Mouse (Mus musculus) kidney, adult 18-20 months (tissue): ENCODE data around the gene Gzf1.

ENCODE experiments used
- DNase-seq: peaks from one replicate; pipeline ENCODE4 v3.0.0; 2021

Gene Gzf1

GRCm38 (mm10) chr2:148706409-148707201 is 25.8 kb downstream of the Gzf1 start:
- DNase-seq = no peak

GRCm38 (mm10) chr2:148707202-148707530 is 26.3 kb downstream of the Gzf1 start:
- no peak for DNase-seq

GRCm38 (mm10) chr2:148712326-148712725 is 31.5 kb downstream of the Gzf1 start:
- DNase-seq = no peak

- DNase-seq = peak; percentile 14
These were observed 36.2 kb downstream of the Gzf1 start for GRCm38 (mm10) chr2:148717072-148717471.

DNA sequence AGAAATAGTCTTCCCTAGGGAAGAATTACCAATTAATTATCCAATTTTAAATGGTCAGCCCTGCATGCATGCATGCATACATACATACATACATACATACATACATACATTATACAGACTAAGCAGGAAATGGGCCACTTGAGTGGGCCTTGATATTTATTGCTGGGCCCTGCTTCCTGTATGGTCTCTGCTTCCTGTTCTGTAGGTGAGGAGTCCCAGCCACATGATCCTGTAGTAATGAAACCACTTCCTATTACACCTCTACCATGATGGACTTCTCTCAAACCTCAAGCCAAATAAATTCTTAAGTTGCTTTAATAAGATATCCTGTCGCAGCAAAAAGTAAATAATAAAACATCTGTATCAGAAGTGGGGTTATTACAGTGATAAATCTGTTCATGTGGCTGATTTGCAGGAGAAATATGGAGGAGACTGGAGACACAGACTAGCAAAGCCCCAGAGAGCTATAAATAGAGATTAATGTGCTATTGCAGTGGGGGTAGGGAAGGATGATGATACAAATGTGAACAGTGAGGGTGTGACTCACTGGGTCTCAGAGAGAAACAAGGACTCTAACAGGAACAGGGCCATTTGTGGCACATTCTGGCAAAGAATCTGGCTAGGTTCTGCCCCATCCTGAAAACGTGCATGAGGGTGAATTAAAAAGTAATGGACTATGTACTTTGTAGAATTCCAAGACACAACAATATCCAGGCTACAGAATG is 38.6 kb downstream of the Gzf1 start:
- no peak for DNase-seq

- peak; percentile 25 for DNase-seq
These were observed 50.9 kb downstream of the Gzf1 start for GRCm38 (mm10) chr2:148731614-148732326.

DNA sequence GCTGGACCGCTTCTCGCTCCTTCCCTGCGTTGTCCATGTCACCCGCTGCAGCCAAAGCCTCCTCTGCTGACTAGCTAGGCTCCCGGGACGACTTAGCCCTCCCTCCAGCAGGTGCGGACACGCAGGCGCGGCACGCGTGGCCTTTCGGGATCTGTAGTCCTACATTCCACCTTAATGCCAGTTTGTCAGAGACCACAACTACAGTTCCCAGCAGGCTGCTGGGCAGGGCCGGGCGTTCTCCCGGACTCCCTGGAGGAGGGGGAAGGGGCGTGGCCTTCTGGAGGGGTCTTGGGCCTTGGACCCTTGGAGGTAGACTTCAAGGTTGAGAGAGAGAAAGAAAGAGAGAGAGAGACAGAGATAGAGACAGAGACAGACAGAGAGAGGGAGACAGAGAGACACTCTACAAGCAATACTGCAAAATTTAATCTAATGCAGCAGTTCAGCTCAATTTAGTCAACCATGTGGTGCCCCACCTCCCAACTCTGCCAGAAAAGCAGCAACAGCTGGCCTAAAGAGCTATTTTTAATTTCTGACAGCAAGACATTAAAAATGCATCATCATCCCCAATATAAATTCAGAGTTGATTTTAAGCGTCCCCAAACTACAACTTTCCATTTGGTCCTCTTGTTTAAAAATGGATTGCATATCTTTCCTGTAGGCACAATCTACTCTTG is 51.6 kb downstream of the Gzf1 start, which contains the start of gene Napb:
Gene Napb (minus strand): TSS at position 141 of the 674 bp plus-strand sequence.
- DNase-seq = peak; percentile 91
